Mouse (Mus musculus): ENCODE data around the gene Vps41.

Gene Vps41

GRCm38 (mm10) chr13:18868825-18869224 is 151.7 kb downstream of the Vps41 start:
- DNase-seq (ENCODE audit: low spot score) = no peak

- DNase-seq (ENCODE audit: low spot score) = no peak
Measured at GRCm38 (mm10) chr13:18875321-18875720, 158.2 kb downstream of the Vps41 start.

GRCm38 (mm10) chr13:18892910-18893309 is 175.8 kb downstream of the Vps41 start:
- DNase-seq (ENCODE audit: low spot score) = no peak

GRCm38 (mm10) chr13:18896789-18897188 is 179.7 kb downstream of the Vps41 start:
- no peak for DNase-seq (ENCODE audit: low spot score)

- no peak for DNase-seq (ENCODE audit: low spot score)
Measured at GRCm38 (mm10) chr13:18903623-18904022, 186.5 kb downstream of the Vps41 start.

GRCm38 (mm10) chr13:18914774-18915173 is 197.7 kb downstream of the Vps41 start:
- no peak for DNase-seq (ENCODE audit: low spot score)
